Mouse (Mus musculus) layer of hippocampus, adult 11-12 months (tissue): ENCODE measurements around the gene Gm5617.
"Not testable (repeated sequence)": the region's sequence is repeated elsewhere in the genome, so short reads cannot be mapped to it uniquely, and the experiment has no call there.

Experiments used
- DNase-seq: peaks from one replicate; pipeline ENCODE4 v3.0.0; 2022; ENCODE audit warnings: low spot score

The Gm5617 gene

DNA sequence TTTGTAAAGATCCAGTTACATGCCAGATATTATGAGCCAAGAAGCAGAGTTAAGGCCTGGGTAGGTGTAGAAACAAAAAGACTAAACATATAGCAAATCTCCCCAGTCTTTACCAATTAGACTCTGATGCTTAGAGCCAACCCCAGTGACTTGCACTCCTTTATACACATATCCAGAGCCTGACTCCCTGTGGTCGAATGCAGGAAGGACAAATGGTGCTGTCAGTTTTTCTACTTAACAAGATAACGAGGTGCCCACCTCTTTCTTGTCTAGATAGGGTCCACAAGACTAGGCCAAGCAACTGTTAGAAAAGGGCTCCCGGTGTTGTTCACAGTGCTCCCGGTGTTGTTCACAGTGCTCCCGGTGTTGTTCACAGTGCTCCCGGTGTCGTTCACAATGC is 6.0 kb downstream of the Gm5617 start:
- DNase-seq, result no peak

DNA sequence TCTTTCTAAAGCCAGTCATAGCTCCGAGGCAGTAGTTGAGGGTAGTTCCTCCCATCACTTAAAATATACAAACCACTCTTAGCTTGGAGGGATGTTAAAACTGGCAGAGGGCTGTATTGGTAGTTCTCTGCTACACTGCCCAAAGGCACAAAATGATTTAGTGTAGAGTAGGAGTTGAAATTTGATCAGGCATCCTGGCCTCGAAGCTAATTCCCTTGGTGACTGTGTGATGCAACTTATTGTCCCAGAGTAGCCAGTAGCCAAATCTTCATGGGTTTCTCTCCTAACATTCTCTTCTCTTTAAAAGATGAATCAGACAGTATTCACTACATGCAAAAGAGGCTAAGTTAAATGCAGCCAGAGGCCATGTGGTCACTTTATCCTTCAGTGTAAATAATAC is 7.8 kb downstream of the Gm5617 start:
- no peak for DNase-seq

DNA sequence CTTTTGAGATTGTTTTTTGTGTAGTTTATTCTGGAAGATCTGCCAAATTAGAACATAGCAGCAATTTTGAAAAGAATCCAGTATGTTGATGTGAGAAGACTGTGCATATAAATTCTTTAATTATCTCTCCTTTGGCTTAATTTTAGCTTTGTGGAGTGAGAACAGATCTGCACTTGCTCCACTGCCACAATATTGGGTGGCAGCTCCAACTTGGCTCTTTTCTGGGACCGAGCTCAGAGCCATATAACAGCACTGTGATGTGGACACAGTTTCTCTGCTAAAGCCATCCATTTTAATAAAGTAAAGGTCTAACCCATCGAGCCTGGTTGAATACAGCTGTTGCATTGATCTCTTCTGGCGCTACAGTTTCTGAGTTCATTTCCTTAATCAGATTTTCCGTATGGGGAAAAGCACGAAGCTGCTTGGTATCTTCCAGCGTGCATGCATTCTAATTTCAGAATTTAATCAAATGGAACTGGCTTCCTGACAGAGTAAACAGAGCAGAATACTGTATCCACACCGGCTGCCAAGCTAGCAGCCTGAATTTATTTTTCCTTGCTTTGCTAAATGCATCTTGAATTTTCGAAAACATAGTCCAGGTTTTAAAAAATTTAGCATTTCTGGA is 9.6 kb downstream of the Gm5617 start:
- peak; percentile 23 for DNase-seq

DNA sequence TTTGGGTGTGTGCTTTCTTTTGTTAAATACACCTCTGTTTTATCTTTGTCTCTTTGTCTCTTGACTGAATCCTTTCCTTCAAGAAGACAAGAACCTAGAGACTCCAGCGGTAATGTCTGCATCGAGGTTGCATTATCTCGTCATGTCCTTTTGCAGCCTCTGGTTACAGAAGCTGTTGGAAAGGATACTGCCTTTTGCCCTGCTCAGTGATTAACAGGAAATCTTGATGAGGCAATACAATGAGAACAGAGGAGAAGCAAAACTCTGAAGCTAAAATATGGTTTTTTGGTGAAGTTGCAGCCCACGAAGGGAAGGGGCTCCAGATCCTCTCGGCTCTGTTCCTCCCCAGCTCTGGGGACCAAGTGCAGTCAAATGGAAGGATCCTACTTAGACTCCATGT is 14.9 kb downstream of the Gm5617 start:
- no peak for DNase-seq

DNA sequence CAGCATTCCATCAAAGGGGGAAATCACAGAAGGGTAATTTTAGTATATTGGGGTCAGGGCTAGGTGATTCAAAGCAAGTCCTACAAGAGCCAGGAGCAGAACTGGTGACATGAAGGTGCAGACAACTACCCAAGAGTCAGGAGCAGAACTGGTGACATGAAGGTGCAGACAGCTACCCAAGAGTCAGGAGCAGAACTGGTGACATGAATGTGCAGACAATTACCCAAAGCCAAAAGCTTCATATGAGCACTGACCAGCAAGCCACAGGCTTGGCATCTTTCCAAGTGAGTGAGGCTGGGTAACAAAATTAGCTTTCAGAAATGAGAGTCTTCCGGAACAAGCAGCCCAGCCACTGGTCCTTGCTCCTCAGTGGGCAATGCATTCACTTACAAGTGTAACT is 20.1 kb downstream of the Gm5617 start:
- DNase-seq, result no peak

DNA sequence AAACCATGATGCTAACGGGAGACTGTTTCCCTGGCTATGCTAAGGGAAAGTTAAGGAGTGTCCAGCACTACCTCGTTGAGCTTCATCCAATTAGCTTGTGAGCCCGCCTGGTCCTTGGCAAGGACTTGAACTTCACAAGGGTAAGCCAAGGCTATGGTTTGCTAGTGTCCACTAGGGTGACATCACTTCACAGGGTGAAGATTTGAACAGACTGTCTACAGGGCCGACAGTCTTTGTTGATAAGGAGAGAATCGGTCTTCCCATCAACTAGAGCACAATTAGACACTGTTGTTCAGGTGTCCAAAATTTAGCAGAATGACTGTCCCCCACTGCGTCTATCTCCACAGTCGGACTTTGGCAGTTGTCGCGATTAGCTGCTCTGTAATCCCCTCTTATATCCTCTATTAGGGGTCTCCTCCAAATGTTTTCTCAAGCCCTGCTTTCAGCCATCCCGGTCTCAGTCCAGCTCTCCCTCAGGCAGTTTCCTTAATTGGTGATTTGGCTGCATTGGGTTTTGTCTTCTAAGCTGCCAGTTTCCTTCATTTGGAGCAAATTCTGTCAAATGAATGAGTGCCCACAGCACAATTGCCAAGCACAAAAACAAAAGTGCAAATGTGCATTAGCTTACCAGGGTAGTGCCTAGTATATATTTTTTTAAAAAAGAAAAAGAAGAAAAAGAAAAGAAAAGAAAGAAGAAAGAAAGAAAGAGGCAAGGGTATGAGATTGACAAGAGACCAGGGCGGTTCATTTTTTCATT is 21.6 kb downstream of the Gm5617 start:
- DNase-seq, result no peak

DNA sequence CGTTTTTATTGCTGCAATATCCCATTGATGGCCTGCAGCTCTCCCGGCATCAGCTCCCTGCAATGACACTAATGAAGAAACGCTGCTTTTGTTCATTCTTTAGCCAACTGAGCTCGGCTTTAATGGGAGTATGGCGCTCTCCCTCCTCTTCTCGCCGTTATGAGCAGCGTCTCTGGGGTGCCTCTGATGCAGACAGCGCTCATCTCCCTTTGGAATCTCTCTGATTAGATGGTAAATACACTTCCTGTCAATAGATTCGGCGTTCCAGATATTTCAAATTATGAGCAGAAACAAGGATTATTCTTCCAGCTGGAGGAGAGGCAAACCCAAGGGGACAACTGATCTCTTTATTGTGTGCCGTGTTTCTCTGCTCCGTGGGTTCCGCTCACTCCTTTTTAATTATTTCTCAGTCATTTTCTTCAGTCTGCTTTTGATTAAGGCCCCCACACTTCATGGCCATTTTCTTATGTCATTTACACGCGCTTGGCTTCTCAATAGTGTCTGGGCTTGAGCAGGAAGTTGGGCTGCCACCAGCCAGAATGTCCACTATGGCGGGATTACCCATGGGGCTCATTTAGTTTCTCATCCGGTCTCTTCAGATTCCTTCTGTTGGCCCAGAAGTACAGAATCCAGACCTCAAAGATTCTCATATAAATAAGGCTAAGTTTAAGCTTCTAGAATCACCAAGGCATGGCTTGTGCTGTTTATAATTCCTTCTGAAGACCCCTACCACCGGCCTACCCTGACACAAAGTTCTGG is 22.3 kb downstream of the Gm5617 start:
- no peak for DNase-seq

DNA sequence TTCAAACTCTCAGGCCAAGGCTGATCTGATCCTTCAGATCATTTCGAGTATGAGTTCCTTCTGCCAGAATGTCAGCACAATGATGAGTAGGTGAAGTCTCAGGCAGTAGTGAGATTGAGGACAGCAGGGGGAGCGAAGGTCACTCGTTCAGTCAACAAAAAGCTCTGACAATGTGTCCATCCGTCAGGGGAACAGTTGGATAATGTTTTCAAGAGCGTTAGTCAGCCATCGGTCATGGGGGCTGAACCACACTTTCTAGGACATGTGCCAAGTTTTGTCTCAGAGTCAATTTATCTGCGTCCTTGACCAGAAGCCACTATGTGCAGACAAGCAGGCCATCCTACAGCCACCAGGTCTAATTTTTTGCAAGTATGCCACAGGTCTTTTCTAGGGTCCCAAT is 25.2 kb downstream of the Gm5617 start:
- DNase-seq, result not testable (repeated sequence)

DNA sequence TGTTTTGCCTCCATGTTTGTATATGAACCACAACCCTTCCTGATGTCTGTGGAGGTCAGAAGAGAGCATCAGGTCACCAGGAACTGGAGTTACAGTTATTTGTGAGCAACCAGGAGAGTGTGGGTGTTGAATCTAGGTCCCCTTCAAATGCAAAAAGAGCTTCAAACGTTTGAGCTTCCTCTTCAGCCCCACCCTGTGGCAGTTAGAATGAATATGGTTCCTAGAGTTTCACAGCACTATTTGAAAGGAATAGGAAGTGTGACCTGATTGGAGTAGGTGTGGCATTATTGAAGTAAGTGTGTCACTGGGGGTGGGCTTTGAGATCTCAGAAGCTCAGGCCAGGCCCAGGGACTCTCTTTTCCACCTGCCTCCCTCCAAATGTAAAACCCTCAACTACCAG is 30.3 kb downstream of the Gm5617 start:
- DNase-seq, result no peak

DNA sequence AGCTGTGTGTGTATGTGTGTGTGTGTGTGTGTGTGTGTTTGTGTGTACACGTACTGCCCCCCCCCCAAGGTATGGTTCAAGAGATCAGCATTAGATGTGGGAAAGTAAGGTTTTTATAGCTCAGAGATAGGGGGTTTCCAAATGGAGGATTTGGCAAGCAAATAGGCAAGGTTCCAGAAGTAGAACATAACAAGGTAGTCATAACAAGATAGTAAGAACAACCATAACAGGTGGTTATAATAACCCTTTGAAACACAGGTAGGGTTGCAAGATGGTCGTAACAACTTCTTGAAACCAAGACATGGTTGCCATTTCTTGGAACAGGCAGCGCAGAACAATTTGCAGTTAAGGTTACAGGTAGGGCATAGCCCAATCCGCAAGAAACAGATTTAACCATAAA is 31.3 kb downstream of the Gm5617 start:
- DNase-seq, result no peak

DNA sequence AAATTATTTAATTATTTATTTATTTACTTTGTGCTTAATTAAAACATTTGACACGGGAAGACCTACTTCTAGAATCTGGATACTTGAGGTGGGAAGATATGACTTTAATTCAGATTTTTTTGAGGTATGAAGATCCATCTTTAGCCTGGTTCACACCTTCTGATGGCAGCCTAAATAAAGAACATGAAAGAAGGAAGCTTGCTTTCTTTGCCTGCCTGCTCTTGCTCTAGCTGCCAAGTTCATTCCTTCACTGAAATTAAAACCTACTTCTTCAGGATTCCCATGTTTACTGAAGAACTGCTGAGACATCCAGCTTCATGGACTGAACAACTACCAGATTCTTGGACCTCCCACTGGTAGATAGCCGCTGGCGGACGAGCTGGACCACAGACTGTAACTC is 36.1 kb downstream of the Gm5617 start:
- DNase-seq, result no peak

DNA sequence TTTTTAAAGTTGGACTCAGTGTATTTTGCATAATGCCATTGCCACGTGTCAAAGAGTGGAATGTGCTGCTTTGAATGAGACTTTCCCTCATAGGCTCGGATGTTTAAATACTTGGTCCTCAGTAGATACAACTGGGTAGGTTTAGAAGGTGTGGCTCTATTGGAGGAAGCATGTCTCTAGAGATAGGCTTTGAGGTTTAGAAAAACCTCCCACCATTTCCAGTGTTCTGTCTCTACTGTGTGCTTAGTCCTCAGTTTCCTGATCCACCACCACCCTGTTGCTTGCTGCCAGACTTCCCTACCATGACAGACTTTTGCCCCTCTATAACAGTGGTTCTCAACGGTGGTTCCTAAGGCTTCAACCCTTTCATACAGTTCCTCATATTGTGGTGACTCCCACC is 37.0 kb downstream of the Gm5617 start:
- DNase-seq, result no peak

DNA sequence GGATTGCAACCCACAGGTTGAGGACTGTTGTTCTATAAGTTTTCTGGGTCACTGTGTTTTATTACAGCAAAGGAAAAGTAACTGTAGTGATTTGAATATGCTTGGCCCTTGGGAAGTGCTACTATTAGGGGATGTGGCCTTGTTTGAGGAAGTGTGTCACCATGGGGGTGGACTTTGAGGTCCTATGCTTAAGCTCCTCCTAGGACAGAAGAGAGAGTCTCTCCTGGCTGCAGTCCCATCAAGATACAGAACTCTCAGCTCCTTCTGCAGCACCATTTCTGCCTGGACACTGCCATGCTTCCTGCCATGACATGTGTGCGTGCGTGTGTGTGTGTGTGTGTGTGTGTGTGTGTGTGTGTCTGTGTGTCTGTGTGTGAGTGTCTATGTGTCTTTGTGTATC is 37.5 kb downstream of the Gm5617 start:
- no peak for DNase-seq

DNA sequence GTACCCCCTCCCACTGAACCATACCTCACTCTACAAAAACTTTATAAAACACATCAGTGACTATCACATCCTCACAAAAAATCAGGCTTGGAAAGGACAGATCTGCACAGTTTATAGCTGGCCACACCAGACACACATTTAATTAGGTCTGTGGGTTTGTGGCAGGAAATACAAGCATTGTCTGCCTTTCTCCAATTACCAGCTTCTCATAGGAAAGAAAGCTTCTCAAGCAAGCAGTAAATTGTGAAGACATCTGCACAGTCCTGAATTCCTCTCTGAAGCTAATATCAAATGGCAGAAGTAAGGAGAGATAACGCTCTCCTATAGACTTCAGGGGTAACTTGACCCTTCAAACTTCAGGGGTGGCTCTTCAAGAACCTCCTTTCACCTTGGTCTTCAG is 41.2 kb downstream of the Gm5617 start:
- no peak for DNase-seq

DNA sequence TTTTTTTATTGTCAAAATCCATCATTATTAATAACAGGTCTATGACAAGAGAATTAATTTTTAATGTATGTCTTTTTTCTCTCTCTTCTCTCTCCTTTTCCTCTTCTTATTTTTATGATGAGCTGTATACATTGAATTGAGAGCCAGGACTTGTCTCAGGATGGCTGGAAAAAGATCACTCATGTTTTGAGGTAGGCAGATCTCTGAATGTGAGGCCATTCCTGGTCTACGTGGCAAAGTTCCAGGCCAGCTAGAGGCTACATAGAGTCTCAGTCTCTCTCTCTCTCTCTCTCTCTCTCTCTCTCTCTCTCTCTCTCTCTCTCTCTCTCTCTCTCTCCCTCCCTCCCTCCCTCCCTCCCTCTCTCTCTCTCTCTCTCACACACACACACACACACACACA is 42.4 kb downstream of the Gm5617 start:
- not testable (repeated sequence) for DNase-seq

DNA sequence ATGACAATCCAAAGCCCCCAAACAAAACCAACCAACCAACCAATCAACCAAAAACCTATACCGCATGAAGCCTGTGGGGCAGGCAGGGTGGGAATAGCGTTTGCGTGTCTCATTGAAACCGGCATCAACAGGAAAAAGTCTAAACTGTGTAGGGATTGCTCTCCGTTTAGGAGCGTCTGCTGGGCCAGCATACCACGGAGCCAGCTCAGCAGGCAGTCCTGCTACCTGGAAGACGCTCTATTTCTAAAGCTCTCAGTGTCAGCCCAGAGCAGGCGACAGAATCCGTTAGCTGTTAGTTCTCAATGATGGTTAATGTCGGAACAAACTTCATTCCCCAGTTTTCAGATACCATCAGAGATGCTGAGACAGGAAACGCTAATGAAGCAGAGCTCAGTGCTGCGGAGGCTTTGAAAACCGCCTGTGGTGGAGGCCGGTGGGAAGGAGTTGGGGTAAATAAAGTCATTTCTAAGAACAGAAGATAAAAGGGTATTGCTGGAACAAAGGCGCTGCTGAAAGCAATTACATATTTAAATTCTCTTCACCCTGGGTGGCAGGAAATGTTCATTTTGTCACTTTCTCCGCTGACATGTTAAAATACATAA is 42.9 kb downstream of the Gm5617 start:
- no peak for DNase-seq

DNA sequence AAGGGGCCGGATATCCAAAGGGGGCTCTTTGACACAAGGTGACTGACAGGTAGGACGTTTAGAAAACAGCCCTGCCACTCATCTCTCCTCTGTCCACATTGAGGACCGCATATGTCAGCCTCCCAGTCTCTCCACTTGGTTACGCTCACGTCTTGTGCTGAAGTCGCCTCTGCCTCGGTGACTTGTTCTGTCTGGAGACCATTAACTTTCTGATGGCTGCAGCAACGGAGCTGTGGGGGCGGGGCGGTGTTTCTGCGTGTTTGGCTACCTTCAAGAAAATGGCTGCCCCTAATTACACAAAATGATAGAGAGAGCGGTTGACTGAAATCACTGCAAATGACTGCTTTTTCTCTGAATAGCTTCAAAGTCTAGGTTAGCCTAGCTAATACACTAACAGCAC is 43.4 kb downstream of the Gm5617 start:
- DNase-seq, result no peak
